Mouse (Mus musculus): ENCODE results near the gene Cyth4.
A peak's percentile ranks its signal among the peaks of the same experiment; 100 is the strongest.

The Cyth4 gene

DNA sequence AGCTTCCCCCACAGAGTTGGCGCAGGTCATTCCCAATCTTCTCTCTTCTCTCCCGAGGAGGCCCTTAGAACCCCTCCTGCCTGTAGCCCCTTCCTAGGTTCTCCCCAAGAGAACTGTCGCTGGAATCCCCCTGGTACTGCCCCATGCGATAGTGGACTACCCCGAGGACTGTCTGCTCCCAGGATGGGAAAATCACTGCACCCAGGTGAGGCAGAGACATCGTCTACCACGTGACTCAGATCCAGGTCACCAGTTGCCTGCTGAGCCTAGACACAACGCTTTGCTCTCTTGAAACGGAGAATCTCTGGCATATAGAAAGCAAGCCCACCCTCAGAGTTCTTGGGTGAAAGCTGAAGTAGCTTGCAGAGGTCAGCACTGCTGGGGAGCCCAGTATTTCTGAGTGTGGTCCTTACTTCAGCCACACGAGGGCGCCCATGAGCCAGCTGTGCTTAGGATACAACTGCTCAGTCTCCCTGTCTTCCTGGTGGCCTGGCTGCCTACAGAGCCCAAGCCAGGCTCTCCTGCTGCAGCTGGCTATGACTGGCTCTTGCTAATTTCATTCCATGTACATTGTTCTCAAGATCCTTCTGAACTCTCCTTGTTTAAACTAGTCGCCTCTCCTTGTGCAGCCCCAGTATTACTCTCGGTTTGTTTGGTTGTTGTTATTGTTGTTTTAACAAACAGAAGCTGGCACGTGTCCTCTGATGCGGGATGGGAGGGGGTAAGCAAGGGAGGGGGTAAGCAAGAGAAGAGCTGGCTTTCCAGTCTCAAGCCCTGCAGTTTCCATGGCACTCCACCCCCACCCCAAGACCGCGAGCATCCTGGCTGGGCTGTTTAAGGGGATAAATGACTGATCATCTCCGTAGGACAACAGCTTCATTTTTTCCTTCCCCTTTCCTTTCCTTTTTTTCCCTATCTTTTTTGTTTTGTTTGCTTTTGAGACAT is 9.5 kb upstream of the Cyth4 start:
- DNase-seq (ENCODE audit: low spot score): peak; percentile 94

DNA sequence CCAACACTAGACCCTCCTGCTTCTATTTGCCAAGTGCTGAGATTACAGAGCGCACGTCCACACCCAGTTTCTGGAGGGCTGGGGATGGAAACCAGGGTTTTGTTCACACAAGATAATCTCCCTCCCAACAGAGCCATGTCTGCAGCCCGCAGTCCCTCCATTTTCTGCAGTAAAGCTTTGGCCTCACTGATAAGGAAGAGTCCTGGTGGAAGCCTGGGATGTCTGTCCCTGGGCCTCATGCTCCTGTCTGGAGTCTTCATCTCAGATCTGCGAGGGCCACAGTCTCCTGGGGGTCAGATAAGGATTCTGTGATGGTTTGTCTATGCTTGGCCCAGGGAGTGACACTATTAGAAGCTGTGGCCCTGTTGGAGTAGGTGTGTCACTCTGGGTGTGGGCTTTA is 8.8 kb upstream of the Cyth4 start:
- no peak for DNase-seq (ENCODE audit: low spot score)

DNA sequence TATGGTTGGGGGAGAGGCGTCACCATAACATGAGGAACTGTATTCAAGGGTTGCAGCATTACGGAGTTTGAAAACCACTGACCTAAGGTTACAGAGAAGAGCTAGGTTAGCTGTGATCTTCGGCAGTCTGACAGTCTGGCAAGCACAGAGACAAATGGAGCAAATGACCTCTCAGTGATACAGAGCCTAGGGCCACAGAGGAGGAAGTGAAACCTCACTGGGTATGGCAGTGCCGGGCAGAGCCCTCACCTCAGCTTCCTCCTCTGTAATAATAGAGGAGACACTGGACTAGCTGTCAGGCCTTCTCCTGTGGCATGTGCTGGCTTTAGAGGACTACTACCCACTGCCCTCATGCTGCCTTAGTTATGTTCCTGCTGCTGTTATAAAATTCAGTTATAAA is 7.9 kb upstream of the Cyth4 start:
- no peak for DNase-seq (ENCODE audit: low spot score)

DNA sequence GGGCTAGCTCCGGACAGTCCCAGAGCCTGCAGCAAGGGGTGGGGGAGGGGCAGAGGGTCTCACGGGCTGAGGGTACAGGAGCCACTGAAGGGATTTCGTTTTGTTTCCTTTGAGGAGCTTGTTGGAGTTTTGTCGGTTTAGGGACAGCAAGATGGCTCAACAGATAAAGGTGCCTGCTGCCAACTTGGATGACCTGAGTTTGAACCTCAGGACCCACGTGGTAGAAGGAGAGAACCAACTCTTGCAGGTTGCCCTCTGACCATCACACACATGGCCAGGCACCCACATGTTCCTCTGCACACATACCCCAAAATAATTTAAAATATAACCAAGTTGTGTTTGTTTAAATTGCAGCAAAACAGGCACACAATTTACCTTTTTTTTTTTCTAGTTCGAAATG is 6.9 kb upstream of the Cyth4 start:
- DNase-seq (ENCODE audit: low spot score): no peak

DNA sequence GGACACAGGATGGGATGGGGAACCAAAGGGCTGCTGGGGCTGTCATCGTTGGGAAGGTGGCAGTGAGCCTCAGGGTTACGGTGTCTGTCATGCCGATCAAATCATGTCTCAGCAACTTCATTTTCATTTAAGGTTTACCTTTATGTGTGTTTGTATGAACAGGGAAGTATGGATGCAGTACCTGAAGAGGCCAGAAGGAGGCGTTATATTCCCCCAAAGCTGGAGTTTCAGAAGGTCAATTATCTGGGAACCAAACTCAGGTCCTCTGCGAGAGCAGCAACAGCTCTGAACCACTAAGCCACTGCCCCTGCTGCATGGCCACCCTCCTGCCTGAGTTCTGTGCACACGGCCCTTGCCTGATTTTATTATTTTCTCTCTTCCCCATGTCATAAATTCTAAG is 6.1 kb upstream of the Cyth4 start:
- DNase-seq (ENCODE audit: low spot score): no peak

DNA sequence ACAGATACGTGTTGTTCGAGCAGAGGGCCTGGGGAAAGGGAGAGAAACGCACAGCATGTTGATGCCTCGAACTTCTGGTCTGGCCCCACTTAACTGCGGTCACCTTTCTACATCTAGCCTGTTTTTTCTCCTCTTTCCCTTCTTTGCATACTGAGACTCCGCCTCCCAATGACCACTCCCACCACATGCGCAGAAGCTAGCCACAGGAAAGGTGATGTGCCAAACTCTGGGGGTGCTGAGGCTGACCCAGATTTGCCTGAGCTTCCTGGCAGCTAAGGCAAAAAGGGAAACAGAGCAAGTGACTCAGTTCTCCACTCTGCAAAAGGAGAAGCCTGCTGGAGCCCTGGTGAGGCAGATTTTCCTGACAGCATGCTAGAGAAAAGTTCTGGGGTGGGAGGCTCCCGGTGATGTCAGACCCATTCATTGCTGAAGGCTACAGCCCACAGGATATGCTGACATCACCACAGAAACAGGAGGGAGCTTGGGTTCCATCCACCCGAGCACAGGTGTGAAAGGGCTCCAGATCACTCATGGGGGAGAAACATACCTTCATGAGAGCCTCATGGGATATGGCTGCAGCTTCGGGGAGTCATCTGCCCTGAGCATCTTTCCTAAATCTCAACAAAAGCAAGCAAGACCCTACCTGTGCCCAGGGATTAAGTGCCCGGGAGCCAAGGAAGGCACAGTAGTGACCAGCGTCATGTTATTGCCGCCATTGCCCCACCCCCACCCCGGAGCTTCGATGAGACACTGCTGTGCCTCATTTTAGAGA is 5.0 kb upstream of the Cyth4 start:
- no peak for DNase-seq (ENCODE audit: low spot score)

DNA sequence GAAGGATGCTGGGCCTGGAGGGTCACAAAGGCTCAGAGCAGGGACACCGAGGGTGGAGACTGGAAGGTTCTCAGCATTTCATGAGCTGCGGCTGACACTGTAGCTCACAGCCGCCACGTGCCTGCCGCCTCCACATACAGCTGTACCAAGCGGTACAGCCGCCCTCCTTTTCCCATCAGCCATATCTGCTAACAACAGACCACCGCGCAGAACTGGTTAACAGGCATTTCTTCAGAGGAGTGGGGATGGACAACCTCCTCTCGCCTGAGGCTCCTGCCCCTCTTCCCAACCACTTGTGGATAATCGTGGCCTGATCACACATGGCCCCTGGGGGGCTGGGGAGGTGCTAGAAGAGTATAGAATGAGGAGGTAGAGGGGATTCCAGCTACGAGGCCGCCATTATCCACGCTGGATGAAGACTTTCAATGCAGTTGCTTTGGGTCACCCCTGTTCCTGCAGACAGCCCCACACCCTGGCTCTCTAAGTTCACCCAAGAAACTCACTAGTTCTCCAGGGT is 4.3 kb upstream of the Cyth4 start:
- no peak for DNase-seq (ENCODE audit: low spot score)

DNA sequence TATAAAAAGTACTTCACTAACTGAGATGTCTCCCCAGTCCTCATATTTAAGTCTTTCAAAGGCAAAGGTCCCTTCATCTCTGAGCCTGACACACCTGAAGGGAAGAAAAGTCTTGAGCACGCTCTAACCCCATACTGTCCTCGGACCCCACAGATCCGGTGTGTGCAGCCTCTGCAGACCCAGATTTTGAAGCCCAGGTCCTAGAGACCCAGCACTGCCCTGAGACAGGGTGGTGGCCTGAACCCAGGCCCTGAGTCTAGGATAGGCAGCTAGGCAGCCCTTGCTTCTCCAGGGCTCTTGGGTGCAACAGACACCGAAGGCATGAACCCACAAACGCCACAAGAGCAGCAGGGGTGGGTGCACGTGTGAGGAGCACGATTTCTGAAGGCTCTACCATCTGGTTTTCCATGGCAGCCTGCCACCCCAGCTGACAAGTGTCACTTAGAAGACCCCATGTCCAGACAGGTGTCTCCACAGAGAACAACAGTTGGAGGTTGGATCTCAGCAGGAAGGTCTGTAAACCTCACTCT is 2.9 kb upstream of the Cyth4 start:
- no peak for DNase-seq (ENCODE audit: low spot score)

DNA sequence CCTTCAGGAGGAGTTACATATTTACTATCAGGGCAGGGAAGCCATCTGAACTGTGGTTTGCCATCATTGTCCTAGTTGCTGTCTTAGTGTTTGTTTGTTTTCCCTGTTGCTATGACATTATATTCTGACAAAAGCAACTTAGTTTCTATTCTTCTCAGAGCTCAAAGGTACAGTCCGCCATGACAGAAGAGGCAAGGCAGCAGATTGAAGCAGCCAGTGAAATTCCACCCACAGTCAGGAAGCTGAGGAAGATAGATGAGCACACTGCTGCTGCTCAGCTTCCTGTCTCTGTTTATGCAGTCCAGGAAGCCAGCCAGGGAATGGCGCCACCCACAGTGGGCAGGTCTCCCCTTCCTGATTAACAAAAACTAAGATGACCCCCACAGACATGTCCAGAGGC is 2.0 kb upstream of the Cyth4 start:
- DNase-seq (ENCODE audit: low spot score): no peak

DNA sequence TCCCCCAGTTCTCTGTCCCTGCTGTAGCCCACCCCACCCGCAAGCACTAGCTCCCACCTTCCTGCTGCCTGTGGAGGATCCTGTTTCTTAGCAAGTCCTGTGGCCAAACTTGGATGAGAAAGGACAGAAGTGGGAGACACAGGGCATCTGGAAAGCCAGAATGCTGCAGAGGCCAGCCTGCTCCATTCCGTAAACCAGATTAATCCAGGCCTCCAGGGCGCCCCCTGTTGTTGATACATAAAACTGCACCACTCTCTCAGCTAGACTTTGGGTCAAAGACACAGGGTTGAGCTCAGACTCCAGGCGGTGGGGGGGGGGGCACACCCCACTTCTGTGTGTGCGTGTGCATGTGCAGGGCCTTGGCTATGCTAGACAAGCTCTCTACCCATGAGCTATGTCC is 1.4 kb upstream of the Cyth4 start:
- no peak for DNase-seq (ENCODE audit: low spot score)

DNA sequence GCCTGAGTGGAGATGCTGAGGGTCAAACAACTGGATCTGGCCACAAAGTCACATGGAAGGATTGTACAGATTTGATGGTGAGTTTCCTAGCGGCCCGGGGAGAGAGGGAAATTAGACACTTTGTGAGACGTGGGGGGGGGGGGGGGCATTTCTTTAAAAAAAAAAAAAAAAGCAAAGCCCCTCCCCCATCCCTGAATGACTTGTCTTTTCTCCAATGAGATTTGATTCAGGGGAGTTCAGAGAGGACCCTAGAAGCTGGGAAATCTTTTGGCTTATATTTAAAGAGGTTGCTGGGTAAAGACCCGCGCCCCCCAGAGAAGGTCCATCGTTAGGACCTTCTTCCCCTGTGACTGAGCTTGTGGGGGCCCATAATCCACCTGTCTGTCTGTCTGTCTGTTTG is 343 bp upstream of the Cyth4 start:
- DNase-seq (ENCODE audit: low spot score): no peak

DNA sequence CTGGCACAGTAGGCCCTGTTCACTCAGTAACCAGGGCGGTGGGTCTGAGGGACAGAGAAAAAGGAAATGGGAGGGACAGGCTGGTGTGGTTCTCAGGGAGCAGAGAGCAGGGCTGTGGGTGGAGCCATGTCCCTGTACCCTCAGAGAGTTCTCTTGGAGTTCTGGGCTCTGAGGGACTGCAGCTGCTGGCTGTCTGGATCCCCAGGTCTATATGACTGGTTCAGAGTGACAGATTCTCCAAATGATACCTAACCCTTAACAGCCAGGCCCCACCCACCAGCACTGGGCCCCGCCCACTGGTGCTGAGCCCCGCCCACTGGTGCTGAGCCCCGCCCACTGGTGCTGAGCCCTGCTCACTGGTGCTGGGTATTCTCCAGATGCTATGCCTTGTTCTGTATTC is 882 bp downstream of the Cyth4 start:
- DNase-seq (ENCODE audit: low spot score): no peak

DNA sequence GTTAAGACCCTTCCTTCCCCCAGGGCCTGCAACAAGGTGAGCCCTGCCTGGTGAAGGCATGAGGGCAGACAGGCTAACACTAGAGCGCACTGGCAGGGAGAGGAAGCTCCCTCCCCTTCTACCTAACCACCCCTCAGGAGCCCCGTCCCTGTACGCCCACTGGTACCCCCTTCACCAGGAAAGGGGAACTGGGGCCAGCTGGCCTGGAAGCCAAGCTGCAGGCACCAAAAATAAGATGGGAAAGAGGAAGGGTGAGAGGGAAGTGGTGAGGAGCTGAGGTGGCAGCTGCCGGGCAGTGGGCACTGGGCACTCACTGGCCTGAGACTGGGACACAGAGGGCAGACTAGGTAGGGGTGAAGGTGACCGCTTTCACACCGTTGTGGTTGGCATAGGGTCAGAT is 2.3 kb downstream of the Cyth4 start:
- DNase-seq (ENCODE audit: low spot score): no peak

DNA sequence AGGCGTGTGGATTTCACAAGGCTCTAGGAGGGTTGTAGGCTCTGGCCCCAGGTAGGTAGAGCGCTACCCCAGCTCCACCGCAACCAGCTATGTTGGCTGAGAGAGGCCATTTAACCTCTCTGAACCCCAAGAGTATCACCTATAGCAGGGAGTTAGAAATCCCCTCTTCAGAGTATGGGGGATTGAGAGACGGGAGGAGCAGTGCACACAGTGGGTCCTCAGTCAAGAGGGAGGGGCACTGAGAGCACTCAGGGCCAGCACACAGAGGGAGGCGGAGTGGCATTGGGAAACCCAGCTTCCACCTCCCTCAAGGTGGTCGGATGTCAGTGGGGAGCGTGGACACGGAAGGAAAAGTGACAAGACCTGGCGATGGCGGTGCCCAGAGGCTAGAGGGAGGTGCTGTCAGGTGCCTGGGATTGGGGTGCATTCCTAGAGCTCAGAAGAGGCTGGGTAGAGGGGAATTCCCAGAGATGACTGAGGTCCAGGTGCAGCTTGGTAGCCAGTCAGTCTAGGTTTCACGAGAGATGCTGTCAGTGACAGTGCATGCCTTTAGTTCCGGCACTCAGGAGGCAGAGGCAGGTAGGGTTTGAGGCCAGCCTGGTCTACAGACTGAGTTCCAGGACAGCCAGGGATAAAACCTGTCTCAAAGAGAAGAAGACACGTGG is 2.8 kb downstream of the Cyth4 start:
- DNase-seq (ENCODE audit: low spot score): no peak

DNA sequence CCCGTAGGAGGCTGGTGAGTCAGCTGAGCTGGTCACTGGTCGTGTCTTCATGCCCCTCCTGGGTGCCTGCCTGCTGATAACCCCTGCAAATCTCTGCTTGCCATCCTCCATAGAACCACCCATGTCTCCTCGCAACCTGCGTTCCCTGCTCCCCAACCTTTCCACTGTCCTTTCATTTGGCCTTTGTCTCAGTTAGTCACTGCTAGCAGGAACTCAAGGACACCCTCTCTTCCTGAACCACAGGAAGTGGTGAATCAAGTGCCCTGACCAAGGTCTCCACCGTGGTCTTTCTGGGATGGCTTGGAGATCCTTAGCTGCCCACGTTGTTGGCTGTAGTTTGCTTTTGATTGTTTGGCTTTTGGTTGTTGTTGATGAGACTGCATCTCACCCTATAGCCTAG is 4.3 kb downstream of the Cyth4 start:
- no peak for DNase-seq (ENCODE audit: low spot score)

DNA sequence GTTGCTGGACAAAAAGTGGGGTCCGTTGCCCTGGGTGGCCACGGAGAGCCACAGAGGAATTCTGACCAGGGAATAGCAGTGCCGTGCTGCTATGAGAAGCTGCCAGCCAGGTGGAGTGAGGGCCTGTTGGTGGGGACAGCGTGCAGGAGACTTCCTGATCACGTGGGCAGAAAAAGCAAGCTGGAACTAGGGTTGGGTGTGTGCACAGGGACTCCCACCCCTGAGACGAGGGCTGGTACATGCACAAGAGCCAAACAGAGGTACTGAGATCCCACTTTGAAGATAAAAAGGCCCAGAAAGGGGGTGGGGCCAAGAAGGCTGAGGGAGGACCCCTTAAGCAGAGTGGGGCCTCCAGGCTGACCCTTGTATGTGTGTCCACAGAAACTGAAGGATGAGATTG is 7.4 kb downstream of the Cyth4 start:
- DNase-seq (ENCODE audit: low spot score): no peak

DNA sequence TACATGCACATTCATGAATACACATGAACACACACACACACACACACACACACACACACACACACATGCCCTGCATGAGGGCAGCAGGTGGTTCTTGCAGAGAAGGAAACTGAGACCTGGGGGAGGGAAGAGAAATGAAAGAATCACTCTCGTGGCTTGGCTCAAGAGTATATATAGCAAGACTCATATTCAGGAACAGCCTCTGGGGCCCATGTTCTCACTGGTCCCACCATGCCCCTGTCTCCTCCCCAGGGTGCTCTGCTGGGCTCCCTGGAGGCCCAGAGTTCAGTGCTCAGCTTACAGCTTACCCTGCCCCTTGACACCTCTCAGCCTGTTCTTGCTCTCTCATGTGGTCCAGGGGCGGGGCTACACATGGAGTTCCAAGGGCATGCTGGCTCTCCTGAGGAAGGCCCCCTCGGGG is 8.5 kb downstream of the Cyth4 start:
- no peak for DNase-seq (ENCODE audit: low spot score)

DNA sequence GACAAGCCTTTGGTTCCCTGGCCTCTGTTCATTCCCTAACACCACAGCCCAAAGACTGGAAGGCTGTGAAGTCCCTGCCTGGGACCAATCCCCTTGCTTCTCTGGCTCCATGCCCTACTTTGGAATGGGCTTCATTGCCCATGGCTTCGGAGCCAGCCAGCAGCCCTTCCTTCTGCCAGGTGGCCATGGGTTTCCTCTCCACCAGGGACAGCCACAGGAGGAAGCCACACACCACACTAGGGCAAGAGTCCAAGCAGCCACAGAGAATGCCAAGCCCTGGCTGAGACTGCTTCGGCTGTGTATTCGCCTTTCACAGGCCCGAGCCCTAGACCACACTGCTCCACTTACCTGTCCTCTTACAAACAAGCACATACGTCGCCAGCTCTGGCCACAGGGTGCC is 9.2 kb downstream of the Cyth4 start:
- DNase-seq (ENCODE audit: low spot score): no peak

DNA sequence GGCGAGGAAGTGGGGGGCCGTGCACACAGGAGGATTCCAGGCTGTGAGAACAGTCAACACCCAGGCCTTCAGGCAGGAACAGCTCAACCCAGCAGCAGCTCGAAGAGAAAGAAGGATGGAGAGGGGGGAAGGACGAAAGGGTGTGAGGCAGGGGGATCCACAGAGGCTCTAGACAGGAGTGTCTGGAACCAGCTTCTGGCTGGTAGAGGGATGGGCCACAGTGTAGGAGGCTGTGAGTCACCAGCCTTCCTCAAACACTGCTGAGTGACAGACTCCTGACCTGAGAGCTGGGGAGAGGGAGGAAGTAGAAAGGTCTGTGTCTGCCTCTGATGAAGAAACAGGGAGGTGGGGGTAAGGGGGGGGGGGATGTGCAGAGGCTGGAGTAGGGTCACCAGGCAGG is 10.6 kb downstream of the Cyth4 start:
- DNase-seq (ENCODE audit: low spot score): no peak

DNA sequence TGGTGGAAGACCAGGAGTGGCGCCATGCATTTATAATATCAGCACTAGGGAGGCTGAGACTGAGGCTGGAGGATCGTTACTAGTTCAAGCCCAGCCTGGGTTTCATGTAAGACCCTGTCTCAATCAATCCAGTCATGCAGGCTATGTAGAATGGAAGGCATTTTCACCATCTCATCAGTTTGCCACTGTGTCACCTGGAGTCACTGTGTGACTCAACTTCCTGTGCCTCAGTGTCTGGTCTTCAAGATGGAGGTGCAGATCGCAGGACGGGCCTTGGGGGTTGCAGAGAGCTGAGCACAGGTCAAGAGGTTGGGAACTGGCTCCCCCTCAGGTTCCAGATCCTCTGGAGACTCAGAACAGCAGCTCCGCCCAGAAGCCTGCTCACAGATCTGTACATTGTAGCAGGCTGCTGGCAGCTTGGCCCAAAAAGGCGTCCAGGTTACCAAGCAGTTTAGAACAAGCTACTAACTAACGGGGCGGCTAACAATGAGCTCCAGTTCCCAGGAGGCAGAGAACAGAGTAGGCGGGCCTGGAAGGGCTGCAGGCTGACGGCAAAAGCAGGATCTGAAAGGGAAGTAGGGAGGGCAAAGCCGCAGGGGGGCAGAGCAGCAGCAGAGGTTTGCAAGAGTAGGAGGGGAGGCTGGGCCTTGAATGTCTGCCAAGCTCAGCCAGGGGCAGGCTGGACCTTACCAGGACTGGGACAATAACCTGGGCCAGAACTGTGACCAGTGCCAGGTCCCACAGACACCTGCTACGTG is 14.0 kb downstream of the Cyth4 start:
- DNase-seq (ENCODE audit: low spot score): peak; percentile 65

DNA sequence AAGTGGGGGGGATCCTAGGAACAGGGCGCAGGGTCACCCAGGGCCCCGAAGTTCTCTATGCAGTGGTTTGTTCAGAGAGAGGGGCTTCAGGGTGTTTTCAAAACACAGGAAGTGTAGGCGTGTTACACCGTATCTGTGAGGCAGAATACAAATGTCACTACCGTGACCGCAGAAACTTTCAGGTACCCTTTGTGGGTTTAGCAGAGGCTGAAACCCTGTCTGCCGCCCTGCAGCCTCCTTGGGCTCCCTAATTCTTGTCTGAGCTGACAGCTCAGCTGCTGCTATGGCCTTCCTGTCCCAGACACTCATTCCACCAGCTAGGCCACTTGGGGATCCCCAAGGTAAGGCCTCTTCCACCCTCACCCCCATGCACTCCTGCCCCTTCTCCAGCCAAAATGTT is 17.7 kb downstream of the Cyth4 start:
- no peak for DNase-seq (ENCODE audit: low spot score)

DNA sequence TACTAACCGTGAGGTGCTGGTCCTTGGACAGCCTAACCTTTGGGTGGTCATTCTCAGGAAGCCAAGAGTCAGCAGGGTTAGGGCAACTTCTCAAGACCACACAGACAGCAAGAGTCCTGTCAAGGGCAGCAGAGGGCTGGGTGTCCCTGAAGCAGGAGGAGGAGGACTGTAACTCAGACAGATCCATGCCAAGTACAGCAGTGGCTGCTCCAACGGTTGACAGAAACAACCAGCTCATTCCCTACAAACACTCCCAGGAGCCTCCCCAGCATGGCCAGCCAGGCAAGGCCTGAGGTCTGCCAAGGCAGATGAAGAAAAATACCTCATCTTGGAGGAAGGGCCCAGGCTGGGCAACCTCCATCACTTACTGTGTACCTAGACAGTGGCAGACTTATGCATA is 20.1 kb downstream of the Cyth4 start:
- no peak for DNase-seq (ENCODE audit: low spot score)
